Mouse (Mus musculus) kidney, postnatal 0 days (tissue): ENCODE measurements around the gene Tradd. TPM values are rescaled to one million over a fixed set of nuclear protein-coding genes. Genes with fewer than 3 reads are reported as not detected.

ENCODE experiments used
- ATAC-seq: fragments of 200-750 bp; cut with Nextera tagmentation; replicated peaks from 2 replicates; pipeline ENCODE4 v1.8.0; 2017; ENCODE audit warnings: low read depth, moderate number of reproducible peaks, moderate TSS enrichment, moderate library complexity; ENCODE audit not compliant: low FRiP score
- DNase-seq: peaks from one replicate; pipeline ENCODE4 v3.0.0-alpha.2; 2016; ENCODE audit warnings: low spot score
- H3K27ac ChIP-seq: fragments of 300-500 bp; sonication (generic); 2 replicates; pipeline ENCODE4 v1.5.1; 2014; ENCODE audit warnings: mild to moderate bottlenecking
- H3K27me3 ChIP-seq: fragments of 300-500 bp; sonication (generic); 2 replicates; pipeline ENCODE4 v1.6.1; 2014; ENCODE audit warnings: low read length, mixed read lengths; ENCODE audit not compliant: insufficient read depth
- H3K36me3 ChIP-seq: fragments of 300-500 bp; sonication (generic); 2 replicates; pipeline ENCODE4 v1.6.1; 2014; ENCODE audit warnings: low read length, mixed read lengths; ENCODE audit not compliant: insufficient read depth
- H3K4me1 ChIP-seq: fragments of 300-500 bp; sonication (generic); replicated peaks from 2 replicates; pipeline ENCODE4 v1.6.1; 2014; ENCODE audit warnings: antibody characterized with exemption, low read length, mixed read lengths; ENCODE audit not compliant: insufficient read depth
- H3K4me2 ChIP-seq: fragments of 300-500 bp; sonication (generic); 2 replicates; pipeline ENCODE4 v1.6.1; 2014; ENCODE audit warnings: mild to moderate bottlenecking, low read length, moderate library complexity, mixed read lengths
- H3K4me3 ChIP-seq: fragments of 300-500 bp; sonication (generic); replicated peaks from 2 replicates; pipeline ENCODE4 v1.5.1; 2014; ENCODE audit warnings: low read depth, low read length
- H3K9ac ChIP-seq: fragments of 300-500 bp; sonication (generic); 2 replicates; pipeline ENCODE4 v1.6.1; 2014; ENCODE audit warnings: low read depth, low read length
- H3K9me3 ChIP-seq: fragments of 300-500 bp; sonication (generic); replicated peaks from 2 replicates; pipeline ENCODE4 v1.6.1; 2016; ENCODE audit warnings: low read length, inconsistent platforms, mixed read lengths
- CTCF ChIP-seq: IDR thresholded peaks from 2 replicates; pipeline ENCODE4 v1.5.1; 2016; ENCODE audit warnings: antibody characterized with exemption, low read depth, mild to moderate bottlenecking, moderate library complexity
- WGBS: fragments of 180-500 bp; shearing (Covaris S2); extraction: QIAGEN DNeasy Blood & Tissue Kit; methylation state at CpG from one replicate; pipeline ENCODE4 v1.1.7; 2014; 5-methylcytosine and 5-hydroxymethylcytosine counted together
- polyA plus RNA-seq: library from polyadenylated mRNA; unstranded; fragments of >200 nt; fragmentation: Nextera tagmentation; extraction: Ambion mirVana; gene quantifications from 2 replicates; pipeline ENCODE4 v1.2.1, GENCODE M21; 2015

Gene Tradd
- polyA plus RNA-seq, 1 experiment from 2014 or later = 21.8 TPM

GRCm38 (mm10) chr8:105286907-105287306 is 22.5 kb upstream of the Tradd start:
- no peaks in the 10 kb centered on the region for H3K36me3 ChIP-seq
- WGBS = 86% methylated on average over 4 of the region's 4 CpGs
- peaks cover 18% of the 10 kb centered on the region for H3K4me1 ChIP-seq
- no peak overlapping the region for H3K9ac ChIP-seq
- H3K4me2 ChIP-seq = no peak overlapping the region
- ATAC-seq (no peak), DNase-seq (no peak)
- no peaks in the 10 kb centered on the region for H3K9me3 ChIP-seq
- no peak overlapping the region for H3K27ac ChIP-seq
- TF ChIP-seq CTCF = no peak
- H3K4me3 ChIP-seq = no peak overlapping the region
- H3K27me3 ChIP-seq = peaks cover 4% of the 10 kb centered on the region; the same call in 1 of the 2 replicates

GRCm38 (mm10) chr8:105285514-105285913 is 21.1 kb upstream of the Tradd start:
- H3K27ac ChIP-seq = no peak overlapping the region
- H3K9me3 ChIP-seq = no peaks in the 10 kb centered on the region
- no peak overlapping the region for H3K4me3 ChIP-seq
- WGBS = 62% methylated on average over 12 of the region's 12 CpGs
- peaks cover 17% of the 10 kb centered on the region for H3K4me1 ChIP-seq
- DNase-seq (no peak), ATAC-seq (no peak)
- no peak for TF ChIP-seq CTCF
- no peak overlapping the region for H3K9ac ChIP-seq
- no peaks in the 10 kb centered on the region; the same call in 1 of the 2 replicates for H3K36me3 ChIP-seq
- no peak overlapping the region for H3K4me2 ChIP-seq
- H3K27me3 ChIP-seq = peaks cover 4% of the 10 kb centered on the region; the same call in 1 of the 2 replicates

GRCm38 (mm10) chr8:105283074-105283473 is 18.7 kb upstream of the Tradd start:
- Histone ChIP-seq H3K36me3 (no peaks in the 10 kb centered on the region; the same call in 1 of the 2 replicates), H3K4me2 (no peak overlapping the region), H3K27ac (no peak overlapping the region), H3K9me3 (no peaks in the 10 kb centered on the region), H3K4me3 (no peak overlapping the region), H3K9ac (no peak overlapping the region), H3K27me3 (peaks cover 7% of the 10 kb centered on the region), H3K4me1 (0 out of 2 replicates have a peak, but pooled peaks cover 2% of the 10 kb centered on the region)
- peak; percentile 37; the same call in 1 of the 2 replicates for ATAC-seq
- DNase-seq = no peak
- peak; percentile 78 for TF ChIP-seq CTCF
- WGBS = 45% methylated on average over 23 of the region's 23 CpGs

- no peak for TF ChIP-seq CTCF
- Histone ChIP-seq H3K27ac (no peak overlapping the region), H3K4me3 (no peak overlapping the region), H3K27me3 (peaks cover 15% of the 10 kb centered on the region), H3K4me1 (0 out of 2 replicates have a peak, but pooled peaks cover 2% of the 10 kb centered on the region), H3K9ac (no peak overlapping the region), H3K4me2 (no peak overlapping the region), H3K36me3 (no peaks in the 10 kb centered on the region; the same call in 1 of the 2 replicates), H3K9me3 (no peaks in the 10 kb centered on the region)
- WGBS = 88% methylated on average over 4 of the region's 4 CpGs
- no peak for ATAC-seq
- DNase-seq = no peak
Measured at GRCm38 (mm10) chr8:105282239-105282638, 17.8 kb upstream of the Tradd start.

GRCm38 (mm10) chr8:105281821-105282220 is 17.4 kb upstream of the Tradd start:
- no peak for ATAC-seq
- 83% methylated on average over 12 of the region's 12 CpGs for WGBS
- DNase-seq = no peak

GRCm38 (mm10) chr8:105280567-105280966 is 16.2 kb upstream of the Tradd start:
- no peak overlapping the region for H3K4me3 ChIP-seq
- H3K36me3 ChIP-seq = no peaks in the 10 kb centered on the region; the same call in 1 of the 2 replicates
- TF ChIP-seq CTCF = no peak
- no peak for DNase-seq
- 85% methylated on average over 3 of the region's 3 CpGs for WGBS
- H3K4me1 ChIP-seq = 0 out of 2 replicates have a peak, but pooled peaks cover 2% of the 10 kb centered on the region
- H3K9me3 ChIP-seq = no peaks in the 10 kb centered on the region
- peaks cover 30% of the 10 kb centered on the region for H3K27me3 ChIP-seq
- no peak overlapping the region for H3K27ac ChIP-seq
- ATAC-seq = no peak
- H3K9ac ChIP-seq = no peak overlapping the region
- no peak overlapping the region for H3K4me2 ChIP-seq

More at GRCm38 (mm10) chr8:105281821-105282220, 17.4 kb upstream of the Tradd start:
- H3K36me3 ChIP-seq = no peaks in the 10 kb centered on the region; the same call in 1 of the 2 replicates
- peaks cover 19% of the 10 kb centered on the region for H3K27me3 ChIP-seq
- no peak overlapping the region for H3K4me3 ChIP-seq
- H3K27ac ChIP-seq = no peak overlapping the region
- H3K4me2 ChIP-seq = no peak overlapping the region
- H3K9me3 ChIP-seq = no peaks in the 10 kb centered on the region
- H3K9ac ChIP-seq = no peak overlapping the region
- H3K4me1 ChIP-seq = 0 out of 2 replicates have a peak, but pooled peaks cover 2% of the 10 kb centered on the region
- no peak for TF ChIP-seq CTCF
